Mouse (Mus musculus) retina, postnatal 7 days (tissue): Measurements from ENCODE around the gene Nfkb1.

Experiments used
- DNase-seq: peaks from one replicate; pipeline ENCODE4 v3.0.0-alpha.2; 2012; ENCODE audit warnings: low read depth, low spot score

The Nfkb1 gene

DNA sequence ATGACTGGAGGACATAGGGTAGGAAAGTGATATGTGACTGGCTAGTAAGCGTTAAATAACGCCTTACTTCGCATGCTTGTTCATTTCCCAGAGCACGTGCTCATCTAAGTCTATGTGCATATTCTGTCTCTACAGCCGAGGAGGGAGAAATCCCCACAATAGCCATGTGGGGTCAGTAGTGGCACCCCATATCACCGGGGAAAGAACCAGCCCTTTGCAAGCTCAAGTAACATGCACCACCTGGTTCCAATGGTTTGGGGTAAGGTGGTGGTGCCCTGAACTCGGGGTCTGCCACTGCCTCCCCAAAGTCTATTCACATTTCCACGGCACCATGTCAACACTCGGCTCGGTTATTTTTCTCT, 60.3 kb downstream of the Nfkb1 start:
- peak; percentile 21 for DNase-seq

GRCm38 (mm10) chr3:135630430-135631095, 60.8 kb downstream of the Nfkb1 start:
- no peak for DNase-seq

- DNase-seq: no peak
These were observed 61.5 kb downstream of the Nfkb1 start for GRCm38 (mm10) chr3:135629830-135630355.

- DNase-seq: no peak
These were observed 62.6 kb downstream of the Nfkb1 start for GRCm38 (mm10) chr3:135628706-135629169.

- DNase-seq: no peak
These were observed 63.2 kb downstream of the Nfkb1 start for GRCm38 (mm10) chr3:135628000-135628705.

DNA sequence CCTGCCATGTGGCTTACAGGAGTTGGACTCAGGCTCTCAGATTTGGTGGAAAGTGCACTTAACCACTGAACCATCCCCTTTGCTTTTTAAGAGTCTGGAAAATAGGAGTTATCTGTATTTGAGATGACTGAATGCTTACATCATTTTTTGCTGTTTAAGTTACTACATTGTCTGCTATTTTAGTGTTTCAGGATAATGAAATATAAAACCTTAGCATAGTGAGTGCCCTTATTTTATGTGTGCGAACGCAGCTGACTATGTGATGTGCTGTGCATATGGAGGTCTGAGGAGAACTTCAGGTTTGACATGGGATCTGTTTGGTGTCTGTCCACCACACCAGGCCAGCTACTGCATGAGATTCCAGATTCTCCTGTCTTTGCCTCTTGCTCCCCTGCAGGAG, 66.1 kb downstream of the Nfkb1 start:
- no peak for DNase-seq

GRCm38 (mm10) chr3:135616730-135617129, 74.6 kb downstream of the Nfkb1 start:
- DNase-seq: no peak

DNA sequence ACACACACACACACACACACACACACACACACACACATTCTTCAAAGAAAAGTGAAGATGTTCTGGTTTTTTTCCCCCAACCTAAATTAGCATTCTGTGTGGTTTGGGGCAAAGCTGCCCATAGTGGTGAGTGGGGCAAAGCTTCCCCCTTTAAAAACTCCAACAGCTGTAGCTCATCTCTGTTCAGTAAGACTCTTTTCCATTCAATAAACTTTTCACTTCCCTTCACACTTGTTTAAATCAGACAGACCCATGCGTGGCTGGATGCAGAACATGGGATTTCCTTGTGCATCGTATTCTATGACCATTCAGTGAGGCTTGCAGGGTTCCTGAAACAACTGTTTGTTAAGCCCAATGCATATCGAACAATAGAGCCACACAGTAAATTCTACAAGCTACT, 77.0 kb downstream of the Nfkb1 start:
- no peak for DNase-seq

DNA sequence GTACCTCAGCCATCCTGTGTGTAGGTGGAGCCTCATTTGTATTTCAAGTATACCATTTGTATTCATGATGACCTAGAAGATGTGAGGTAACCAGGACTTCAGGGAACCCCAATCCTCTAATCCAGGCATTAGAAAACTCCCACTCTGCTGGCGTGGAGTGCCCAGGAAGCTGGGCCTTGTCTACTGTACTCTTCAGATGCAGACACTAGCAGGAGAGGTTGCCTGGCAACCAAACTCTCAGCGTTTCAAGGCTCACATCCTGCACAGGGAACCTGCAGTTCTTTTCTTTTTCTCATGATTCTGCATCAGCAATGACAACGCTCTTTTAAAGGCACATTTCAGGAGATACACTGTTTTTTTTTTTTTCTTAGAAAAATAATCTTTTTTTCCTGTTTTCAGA, 81.1 kb downstream of the Nfkb1 start:
- no peak for DNase-seq

DNA sequence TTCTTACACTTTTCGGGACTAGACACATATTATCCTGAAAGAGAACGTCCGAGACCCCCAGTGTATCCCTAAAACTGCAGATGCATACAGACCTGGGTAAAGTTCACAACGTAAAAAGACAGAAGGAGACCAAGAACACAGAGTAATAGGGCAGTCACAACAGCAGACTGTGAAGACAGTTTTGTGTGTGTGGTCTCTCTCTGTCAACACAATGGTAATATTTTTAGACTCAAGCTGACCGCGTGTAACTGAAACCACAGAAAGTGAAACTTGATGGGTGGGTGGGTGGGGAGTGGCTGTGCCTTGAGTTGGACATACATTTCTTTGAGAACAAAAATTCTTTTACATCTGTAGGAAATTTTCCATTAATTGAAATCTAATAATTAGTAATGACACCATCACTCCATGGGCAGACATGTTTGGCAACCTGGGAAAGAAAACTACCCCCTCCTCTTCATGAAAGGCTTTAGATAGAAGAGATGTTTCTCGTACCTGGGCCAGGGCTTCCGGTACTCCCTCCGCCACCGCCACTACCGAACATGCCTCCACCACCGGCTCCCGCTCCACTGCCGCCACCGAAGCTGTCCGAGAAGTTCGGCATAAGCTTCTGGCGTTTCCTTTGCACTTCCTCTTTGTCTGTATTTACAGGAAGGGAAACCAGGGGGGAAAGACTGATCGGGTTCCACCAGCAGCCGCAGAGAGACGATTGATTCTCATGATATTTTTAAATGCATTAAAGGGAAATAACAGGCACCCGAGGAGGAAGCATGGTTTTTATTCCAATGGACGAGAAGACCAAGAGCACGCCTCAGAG, 83.5 kb downstream of the Nfkb1 start:
- DNase-seq: no peak

DNA sequence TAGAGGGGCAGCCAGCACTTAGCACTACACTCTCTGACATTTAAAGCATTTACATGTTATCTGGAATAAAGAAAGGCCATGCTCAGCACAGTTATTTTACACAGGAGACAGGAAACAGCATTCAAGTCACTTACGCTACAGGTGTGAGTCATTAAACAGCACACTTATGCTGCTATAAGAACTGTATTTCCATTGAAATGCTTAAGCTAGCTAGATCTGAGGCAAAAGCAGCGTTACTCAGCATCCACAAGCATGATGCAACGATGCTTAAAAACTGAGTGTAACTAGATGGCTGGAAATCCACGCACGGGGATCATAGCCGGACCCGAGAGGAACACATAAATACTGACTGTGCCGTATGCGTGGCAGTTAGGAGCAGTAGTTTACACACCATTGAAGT, 84.3 kb downstream of the Nfkb1 start:
- DNase-seq: no peak

DNA sequence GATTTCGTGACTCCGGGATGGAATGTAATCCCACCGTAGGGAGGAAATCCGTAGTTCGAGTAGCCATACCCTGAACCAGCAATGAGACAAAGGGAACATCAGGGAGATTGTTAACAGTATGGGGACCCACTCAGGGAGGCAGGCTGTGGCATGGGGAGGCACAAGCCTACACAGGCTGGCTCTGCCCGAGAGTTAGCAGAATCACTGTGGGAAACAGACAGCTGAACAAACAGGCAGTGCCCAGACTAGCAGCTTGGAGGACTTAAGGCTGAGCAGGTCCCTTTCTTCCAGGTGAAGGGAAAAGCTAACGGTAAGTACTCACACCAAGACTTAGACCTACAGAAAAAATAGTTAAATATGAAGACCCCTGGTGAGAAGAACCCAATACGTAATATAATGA, 84.8 kb downstream of the Nfkb1 start:
- no peak for DNase-seq

GRCm38 (mm10) chr3:135605474-135605873, 85.9 kb downstream of the Nfkb1 start:
- no peak for DNase-seq

- no peak for DNase-seq
These were observed 86.5 kb downstream of the Nfkb1 start for GRCm38 (mm10) chr3:135604626-135605417.

DNA sequence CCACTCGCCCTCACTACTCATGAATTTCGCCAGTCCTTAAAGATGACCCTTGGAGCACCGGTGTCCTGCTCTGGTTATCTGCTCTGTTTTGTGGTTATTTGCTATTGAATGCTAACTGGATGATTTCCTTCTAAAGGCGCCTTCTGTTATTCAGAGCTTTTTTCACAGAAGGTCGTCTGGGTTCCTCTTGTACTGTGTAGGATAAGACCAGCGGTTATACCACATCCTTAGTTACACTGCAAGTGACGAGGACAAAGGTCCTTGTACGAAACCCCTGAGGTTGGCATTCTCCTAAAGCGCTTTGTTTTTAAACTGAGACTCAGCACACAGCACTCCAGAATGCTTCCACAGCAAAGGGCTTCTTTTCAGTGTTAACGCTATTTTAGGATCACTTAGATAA, 88.6 kb downstream of the Nfkb1 start:
- no peak for DNase-seq

DNA sequence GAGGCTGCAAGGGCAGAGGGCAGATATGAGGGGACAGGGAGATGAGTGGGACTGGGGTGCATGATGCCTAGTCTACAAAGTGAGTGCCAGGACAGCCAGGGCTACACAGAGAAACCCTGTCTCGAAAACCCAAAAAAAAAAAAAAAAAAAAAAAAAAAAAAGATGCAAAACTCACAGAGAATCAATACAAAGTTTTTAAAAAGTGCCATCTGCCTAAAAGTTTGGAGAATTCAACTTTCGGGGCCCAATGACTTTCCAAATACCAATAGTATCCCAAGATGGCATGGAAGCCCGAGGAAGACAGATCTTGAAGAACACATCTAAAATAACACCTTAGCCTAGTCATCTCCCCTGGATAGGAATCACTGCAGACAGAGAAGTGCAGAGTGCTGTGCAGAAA, 93.0 kb downstream of the Nfkb1 start:
- DNase-seq: no peak

DNA sequence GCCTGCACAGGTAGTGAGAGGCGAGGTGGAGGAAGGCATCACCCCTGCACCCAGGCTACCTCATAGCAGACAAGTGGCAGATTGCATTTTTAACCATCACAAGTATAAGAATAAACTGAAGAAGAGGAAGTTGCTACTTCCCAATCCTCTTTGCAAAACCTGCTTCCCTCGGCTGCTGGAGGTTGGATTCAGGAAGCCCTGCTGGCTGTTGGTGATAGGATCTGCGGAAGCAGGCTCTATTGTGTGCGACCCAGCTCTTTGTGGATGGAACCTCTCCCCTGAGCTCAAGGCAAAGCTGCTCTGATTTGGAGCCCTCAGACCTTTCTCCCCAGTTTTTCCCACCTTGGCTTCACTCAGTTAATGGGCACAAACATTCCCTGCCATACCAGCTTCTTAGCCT, 94.3 kb downstream of the Nfkb1 start:
- no peak for DNase-seq

- DNase-seq: no peak
These were observed 97.0 kb downstream of the Nfkb1 start for GRCm38 (mm10) chr3:135594238-135594917.

- DNase-seq: no peak
These were observed 99.3 kb downstream of the Nfkb1 start for GRCm38 (mm10) chr3:135592011-135592410.

DNA sequence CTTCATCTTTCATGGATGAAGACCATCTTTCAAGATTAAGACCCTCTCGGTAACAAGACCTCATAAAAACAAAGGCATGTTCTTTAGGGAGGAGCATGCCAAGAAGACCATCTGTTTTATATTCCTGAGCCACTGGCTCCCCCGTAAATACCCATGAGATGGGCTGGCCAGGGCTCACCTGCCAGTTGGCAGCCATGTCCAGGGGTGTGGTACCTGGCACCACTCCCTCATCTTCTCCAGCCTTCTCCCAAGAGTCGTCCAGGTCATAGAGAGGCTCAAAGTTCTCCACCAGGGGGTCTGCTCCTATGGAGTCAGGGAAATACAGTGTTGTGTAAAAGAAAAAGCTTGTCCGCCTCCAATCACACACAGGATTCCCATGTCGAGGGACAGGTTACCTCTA, 100.0 kb downstream of the Nfkb1 start:
- no peak for DNase-seq

DNA sequence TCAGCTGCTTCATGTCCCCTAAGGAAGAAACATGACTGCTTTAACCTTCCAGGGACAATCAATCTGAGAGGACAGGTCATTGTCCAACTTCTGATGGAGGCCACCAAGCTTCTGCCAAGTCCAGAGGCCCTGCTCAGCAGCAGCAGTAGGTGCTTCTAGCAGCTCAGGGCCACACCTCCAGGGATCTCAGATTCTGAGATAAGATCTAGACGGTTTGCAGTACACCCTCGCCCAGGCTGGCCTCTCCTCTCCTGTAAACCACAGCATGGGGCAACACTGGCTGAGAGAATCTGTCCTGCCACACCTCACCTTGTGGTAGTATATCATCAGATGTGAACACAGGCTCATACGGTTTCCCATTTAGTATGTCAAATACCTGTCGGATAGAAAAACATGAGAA, 100.9 kb downstream of the Nfkb1 start:
- no peak for DNase-seq
